Mouse (Mus musculus): ENCODE data around the gene Nr5a2. TPM values are rescaled to one million over a fixed set of nuclear protein-coding genes. Genes with fewer than 3 reads are reported as not detected.
A peak's percentile ranks its signal among the peaks of the same experiment; 100 is the strongest.

Gene Nr5a2
- total RNA-seq, 4 experiments from 2014 or later = 0.41 to 1.1 (median 0.43) TPM

GRCm38 (mm10) chr1:136948511-136949275 lies 11.6 kb downstream of the Nr5a2 start:
- DNase-seq (ENCODE audit: low spot score) = peak; percentile 20

GRCm38 (mm10) chr1:136948127-136948422 lies 12.2 kb downstream of the Nr5a2 start:
- DNase-seq (ENCODE audit: low spot score) = no peak

GRCm38 (mm10) chr1:136947394-136948126 lies 12.7 kb downstream of the Nr5a2 start:
- no peak for DNase-seq (ENCODE audit: low spot score)

GRCm38 (mm10) chr1:136946806-136947393 lies 13.3 kb downstream of the Nr5a2 start:
- no peak for DNase-seq (ENCODE audit: low spot score)

GRCm38 (mm10) chr1:136946404-136946803 lies 13.8 kb downstream of the Nr5a2 start:
- DNase-seq (ENCODE audit: low spot score) = no peak

- no peak for DNase-seq (ENCODE audit: low spot score)
These were observed 14.4 kb downstream of the Nr5a2 start for GRCm38 (mm10) chr1:136945876-136946275.

- no peak for DNase-seq (ENCODE audit: low spot score)
These were observed 14.8 kb downstream of the Nr5a2 start for GRCm38 (mm10) chr1:136945426-136945825.

- no peak for DNase-seq (ENCODE audit: low spot score)
These were observed 19.6 kb downstream of the Nr5a2 start for GRCm38 (mm10) chr1:136940603-136941002.

GRCm38 (mm10) chr1:136939220-136939619 lies 21.0 kb downstream of the Nr5a2 start:
- no peak for DNase-seq (ENCODE audit: low spot score)

GRCm38 (mm10) chr1:136935960-136936324 lies 24.3 kb downstream of the Nr5a2 start:
- DNase-seq (ENCODE audit: low spot score) = no peak

GRCm38 (mm10) chr1:136935316-136935959 lies 24.8 kb downstream of the Nr5a2 start:
- DNase-seq (ENCODE audit: low spot score) = no peak

- DNase-seq (ENCODE audit: low spot score) = no peak
These were observed 26.2 kb downstream of the Nr5a2 start for GRCm38 (mm10) chr1:136934051-136934450.

GRCm38 (mm10) chr1:136931026-136931425 lies 29.2 kb downstream of the Nr5a2 start:
- no peak for DNase-seq (ENCODE audit: low spot score)

- no peak for DNase-seq (ENCODE audit: low spot score)
These were observed 30.5 kb downstream of the Nr5a2 start for GRCm38 (mm10) chr1:136929743-136930142.

- DNase-seq (ENCODE audit: low spot score) = no peak
These were observed 32.8 kb downstream of the Nr5a2 start for GRCm38 (mm10) chr1:136927428-136927827.

GRCm38 (mm10) chr1:136926026-136926425 lies 34.2 kb downstream of the Nr5a2 start:
- no peak for DNase-seq (ENCODE audit: low spot score)

GRCm38 (mm10) chr1:136920089-136920488 lies 40.2 kb downstream of the Nr5a2 start:
- DNase-seq (ENCODE audit: low spot score) = no peak

GRCm38 (mm10) chr1:136918791-136919190 lies 41.5 kb downstream of the Nr5a2 start:
- peak; percentile 28 for DNase-seq (ENCODE audit: low spot score)

GRCm38 (mm10) chr1:136915438-136915837 lies 44.8 kb downstream of the Nr5a2 start:
- peak; percentile 55 for DNase-seq (ENCODE audit: low spot score)

GRCm38 (mm10) chr1:136911996-136912395 lies 48.3 kb downstream of the Nr5a2 start:
- DNase-seq (ENCODE audit: low spot score) = no peak

- DNase-seq (ENCODE audit: low spot score) = no peak
These were observed 48.7 kb downstream of the Nr5a2 start for GRCm38 (mm10) chr1:136911594-136911860.

- DNase-seq (ENCODE audit: low spot score) = no peak
These were observed 49.3 kb downstream of the Nr5a2 start for GRCm38 (mm10) chr1:136910741-136911593.
